Mouse (Mus musculus) G1E-ER4 (cell line): ENCODE measurements around the gene Tomm20l. TPM values are rescaled to one million over a fixed set of nuclear protein-coding genes. Genes with fewer than 3 reads are reported as not detected.

ENCODE experiments used
- GATA1 ChIP-seq: IDR thresholded peaks from one replicate; pipeline ENCODE4 v1.8.0; 2012; ENCODE audit warnings: low read length, inconsistent platforms
- polyA plus RNA-seq: library from polyadenylated mRNA; stranded (reverse); fragments of >175 nt; gene quantifications from 2 replicates; pipeline ENCODE4 v1.2.3, GENCODE M21; 2012

Gene Tomm20l
- polyA plus RNA-seq: not detected in 2 replicates

DNA sequence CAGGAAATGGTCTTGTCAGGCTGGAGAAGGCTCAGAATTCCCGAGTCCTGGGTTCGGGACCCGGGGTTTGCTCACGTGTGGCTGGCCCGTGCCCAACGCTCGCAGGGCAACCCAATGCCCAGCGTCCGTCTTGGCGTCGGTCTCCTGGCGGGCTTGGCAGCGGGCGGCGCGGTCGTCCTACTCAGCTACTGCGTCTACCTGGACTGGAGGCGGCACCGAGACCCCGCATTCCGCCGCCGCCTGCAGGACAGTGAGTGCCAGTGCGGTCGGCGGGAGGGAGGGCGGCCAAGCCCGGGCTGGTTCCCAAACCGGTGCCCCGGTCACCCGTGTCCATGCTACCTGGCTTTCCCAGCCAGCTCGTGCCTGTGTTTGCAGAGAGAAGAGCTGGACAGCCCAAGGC lies at the start of gene Tomm20l:
TSS of gene Tomm20l (plus strand) at position 98 of the 400 bp plus-strand sequence.
- TF ChIP-seq GATA1: no peak

DNA sequence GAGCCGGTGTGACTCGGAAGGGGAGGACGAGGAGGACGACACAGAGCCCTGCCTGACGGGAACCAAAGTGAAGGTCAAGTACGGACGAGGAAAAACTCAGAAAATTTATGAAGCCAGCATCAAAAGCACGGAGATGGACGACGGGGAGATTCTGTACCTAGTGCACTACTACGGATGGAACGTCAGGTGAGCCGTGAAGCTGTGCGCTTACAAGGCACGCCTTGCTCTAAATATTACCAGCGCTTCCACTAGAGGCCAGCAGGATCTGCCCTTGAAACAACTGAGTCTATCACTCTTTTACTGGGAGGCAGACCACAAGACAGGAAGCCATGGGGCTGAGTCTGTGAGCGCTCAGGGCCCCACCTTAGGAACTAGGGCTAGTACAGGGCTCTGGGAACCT lies 41.4 kb upstream of the Tomm20l start:
- TF ChIP-seq GATA1: no peak

DNA sequence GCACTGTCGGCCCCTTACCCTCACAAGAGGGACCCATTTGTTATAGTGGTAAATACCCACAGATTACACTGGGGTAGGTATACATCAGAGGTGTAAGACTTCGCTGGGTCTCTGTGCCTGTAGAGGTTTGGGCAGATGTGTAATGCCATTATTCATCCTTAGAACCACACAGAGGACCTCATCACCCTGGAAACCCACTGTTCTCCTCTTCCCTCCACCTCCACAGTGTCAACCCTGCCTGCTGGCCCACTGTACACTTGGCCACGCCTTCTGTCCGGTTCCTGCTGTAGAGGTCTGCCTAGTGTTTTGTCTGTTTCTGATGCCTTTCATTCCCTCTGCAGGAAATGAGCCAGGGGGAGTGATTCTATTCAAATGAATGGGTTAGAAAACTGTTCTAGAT lies 39.2 kb upstream of the Tomm20l start:
- no peak for TF ChIP-seq GATA1

DNA sequence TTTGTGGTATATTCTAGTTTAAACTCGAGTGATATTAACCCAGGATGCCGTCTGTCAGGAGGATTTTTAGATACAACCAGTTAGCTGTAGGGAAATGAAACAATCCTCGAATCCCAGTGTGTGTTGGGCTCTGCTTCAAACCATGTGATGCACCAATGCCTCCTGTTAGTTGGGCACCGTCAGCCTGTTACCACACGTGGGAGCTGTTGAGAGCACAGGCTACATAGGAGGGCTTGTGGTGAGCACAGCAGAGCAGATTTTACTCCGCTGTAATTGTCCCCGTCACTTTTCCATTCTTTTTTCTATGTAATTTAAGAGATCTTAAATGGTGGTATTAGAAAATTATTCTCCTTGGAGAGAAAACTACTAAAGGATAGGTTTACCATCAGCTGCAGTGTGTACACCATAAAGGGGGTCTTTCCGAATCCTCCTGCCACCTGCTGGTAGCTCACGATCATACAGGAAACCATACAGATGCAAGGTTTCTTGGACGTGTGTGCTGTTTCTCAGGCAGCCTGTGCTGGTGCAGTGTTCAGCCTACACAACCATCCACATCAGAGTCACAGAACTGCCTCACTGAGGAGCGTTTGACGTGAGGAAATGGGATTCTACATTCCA lies 38.0 kb upstream of the Tomm20l start:
- no peak for TF ChIP-seq GATA1

DNA sequence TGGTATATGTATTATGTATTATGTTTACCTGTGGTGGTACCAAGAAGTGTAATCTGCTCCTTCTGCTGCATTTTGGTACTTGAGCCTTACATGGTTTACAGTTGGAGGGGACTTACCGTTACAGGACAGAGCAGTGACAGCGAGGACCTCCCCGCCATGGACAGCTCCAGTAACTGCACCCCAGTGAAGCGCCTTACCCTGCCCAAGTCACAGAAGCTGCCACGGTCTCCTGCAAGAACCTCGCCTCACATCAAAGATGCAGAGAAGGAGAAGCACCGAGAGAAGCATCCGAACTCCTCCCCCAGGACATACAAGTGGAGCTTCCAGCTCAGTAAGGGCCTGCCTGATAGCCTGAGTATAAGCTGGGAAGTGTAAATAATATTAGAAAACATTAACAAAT lies 24.9 kb upstream of the Tomm20l start:
- no peak for TF ChIP-seq GATA1

DNA sequence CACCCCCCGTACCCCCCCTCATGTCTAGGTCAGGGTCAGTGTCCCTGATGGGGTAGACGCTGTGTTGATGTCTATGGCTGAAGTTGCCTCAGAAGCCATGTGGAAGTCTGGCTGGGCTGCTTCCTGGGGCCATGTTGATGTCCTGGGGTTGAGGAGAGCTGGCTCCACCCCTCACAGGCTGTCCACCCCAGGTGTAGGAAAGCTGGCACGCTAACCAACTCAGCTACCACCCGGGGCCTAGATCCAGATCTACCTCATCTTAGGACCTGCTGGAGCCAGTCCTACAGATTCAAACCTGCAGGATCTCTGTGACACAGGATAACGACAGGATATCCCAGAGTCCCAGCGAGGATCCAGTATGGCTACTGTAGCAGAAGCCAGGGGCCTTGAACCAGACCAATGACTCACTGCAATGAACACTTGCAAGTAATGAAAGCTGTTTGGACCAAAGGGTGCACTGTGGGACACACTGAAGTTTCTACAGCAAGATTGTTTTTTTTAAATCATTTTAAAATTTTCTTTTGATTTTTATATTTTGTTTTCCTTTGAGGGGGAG lies 3.9 kb upstream of the Tomm20l start:
- TF ChIP-seq GATA1: no peak

DNA sequence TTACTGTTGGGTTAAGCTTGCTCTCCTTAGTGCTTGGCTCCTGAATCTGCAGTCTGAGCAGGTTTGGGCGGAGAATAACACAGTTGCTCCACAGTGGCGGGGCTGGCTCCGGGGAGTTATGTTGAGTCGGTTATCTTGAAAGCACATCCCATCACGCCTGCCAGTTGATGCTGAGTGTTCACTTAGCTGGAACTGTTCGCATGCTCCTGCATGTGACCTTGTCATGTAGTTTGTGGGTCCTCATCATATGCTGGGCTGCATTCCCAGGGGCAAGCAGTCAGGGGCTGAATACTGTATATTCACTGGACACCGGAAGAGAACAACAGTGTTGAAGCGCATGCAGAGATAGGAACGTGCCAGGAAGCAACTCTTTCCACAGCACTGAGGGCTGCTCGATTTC lies 1.8 kb downstream of the Tomm20l start:
- no peak for TF ChIP-seq GATA1

DNA sequence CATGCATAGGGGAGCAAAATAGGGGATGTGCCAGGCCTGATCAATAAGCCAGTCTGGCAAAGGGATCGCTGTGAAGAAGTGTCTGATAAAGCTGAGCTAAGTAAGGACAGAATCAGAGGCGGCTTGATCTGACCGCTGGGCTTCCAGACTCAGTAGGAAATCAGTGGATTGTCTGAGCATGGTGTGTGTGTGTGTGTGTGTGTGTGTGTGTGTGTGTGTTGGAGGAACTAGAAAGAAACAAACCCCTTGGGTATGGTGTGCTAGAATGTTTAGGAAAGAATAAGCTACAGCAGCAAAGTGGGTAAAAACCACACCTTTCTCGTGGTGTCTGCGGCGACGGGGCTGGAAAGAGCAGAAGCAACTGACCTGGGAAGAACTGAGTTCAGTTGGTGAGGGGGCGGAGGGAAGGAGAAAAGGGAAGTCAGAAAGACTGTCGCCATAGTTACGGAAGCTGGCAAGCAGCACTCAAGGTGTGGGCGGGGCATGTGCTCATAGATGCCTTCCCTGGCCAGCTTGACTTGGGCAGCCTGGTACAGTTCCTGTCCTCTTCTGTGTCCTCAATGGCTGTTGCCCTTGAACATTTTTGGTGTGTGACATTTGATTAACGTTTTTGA lies 2.6 kb downstream of the Tomm20l start:
- TF ChIP-seq GATA1: no peak

DNA sequence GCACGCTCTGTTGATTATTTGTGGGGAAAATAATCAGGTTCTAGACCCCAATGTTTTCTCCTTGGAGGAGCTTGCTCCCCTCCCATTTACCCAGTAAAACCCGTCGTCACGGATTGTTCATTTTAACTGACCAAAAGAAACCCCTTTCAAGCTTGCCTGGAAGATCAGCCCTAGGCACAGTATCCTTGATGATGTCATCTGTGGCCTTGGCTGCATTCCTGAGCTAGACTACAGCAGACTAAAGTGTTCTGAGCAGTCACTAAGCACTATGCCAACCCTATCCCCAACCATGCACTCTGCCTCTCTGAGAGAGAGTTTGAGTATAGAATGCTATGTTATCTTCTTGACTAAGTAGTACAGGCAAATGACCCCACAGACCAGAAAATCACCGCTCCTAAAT lies 5.2 kb downstream of the Tomm20l start:
- no peak for TF ChIP-seq GATA1

DNA sequence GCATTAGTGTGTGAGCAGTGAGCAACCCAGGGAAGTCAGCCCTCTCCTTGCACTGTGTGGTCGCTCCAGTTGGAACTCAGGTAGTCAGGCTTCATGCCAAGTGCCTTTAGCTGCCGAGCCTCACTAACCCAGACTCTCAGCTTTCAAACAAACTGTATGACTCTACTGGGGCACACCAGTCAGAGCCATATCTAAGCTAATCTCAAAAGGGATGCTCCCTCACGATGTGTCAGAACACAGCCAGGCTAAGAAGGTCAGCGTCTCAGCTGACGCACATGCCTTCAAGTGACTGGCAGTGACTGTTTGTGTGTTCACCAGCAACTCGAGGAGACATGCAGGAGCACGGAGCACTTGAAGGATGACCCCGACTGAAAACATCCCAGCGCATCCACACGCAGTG lies 11.5 kb downstream of the Tomm20l start:
- no peak for TF ChIP-seq GATA1

DNA sequence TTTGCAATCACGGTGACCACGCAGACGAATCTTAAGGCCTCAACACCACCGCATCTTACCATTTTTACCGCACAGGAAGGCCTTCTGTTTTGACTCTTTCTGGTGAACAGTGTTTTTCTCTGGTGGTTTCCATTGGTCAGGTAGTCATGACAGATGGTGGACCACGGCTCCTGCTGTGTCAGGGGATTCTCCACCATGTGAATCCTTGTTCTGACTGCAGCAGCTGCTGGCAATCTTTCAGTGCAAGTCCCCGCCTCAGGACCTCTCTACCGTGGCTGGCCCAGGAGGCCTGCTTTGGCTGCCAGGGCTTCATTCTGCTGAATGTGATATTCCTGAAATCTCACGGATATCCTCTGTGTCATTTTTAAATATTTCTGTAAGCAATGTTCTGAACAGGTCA lies 12.1 kb downstream of the Tomm20l start:
- no peak for TF ChIP-seq GATA1

DNA sequence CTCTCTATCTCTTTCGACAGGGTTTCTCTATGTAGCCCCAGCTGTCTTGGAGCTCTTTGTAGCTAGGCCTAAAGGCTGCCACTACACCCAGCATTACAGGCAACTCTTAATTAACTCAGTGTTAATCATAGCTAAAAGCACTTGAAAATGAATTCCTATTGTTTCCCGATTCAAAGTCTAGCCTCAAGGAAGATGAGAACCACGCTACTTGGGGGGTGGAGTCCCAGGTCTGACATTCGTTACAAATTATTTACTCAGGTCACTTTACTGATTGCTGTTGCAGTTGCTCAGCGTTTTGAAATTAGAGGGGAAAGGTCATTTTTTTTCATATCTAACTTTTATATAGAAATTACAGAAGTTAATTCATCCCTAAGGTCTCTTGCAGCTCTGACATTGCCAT lies 24.4 kb downstream of the Tomm20l start:
- no peak for TF ChIP-seq GATA1

DNA sequence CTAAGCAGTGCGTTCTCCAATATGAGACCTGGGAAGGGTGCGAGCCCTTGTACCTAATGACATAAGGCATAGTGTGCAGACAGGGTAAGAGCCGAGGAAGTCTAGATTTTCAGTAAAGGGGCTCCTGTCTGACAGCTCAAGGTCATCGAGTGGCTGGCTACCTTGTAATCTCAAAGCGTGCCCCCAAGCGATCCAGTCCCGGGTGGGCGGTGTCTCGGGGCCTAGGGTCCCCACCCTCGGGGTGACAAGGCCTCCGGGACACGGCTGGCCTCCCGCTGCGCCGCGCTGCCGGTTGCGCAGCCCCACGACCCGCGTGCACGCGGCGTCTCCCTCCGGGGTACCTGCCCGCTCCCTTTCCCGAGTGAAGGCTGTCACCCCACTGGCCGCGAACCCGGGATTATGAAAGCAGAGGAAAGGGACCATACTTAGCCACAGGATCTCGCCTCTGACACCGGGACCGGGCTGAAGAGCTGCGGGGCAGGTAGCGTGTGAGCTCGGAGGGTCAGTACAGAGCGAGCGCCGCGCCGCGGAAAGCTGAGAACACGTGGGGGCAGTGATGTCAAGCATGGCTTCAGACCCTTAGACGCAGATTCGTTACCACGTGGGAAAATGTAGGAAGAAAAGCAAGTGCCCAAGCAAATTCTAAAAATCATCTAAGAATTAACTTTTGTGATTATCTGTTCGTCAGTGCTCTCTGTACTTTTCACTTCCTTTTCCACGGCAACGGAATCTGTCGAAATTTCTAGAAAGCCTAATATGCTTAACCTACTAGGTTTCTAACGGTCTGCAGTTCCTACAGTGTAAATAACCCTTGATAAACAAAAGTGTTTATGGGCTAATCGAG lies 25.1 kb downstream of the Tomm20l start, which contains the start of the genes Timm9 and 2700049A03Rik:
TSS of gene Timm9 (minus strand) at position 555 of the 844 bp plus-strand sequence.
TSS of gene 2700049A03Rik (plus strand) at position 719 of the 844 bp plus-strand sequence.
- TF ChIP-seq GATA1: no peak

DNA sequence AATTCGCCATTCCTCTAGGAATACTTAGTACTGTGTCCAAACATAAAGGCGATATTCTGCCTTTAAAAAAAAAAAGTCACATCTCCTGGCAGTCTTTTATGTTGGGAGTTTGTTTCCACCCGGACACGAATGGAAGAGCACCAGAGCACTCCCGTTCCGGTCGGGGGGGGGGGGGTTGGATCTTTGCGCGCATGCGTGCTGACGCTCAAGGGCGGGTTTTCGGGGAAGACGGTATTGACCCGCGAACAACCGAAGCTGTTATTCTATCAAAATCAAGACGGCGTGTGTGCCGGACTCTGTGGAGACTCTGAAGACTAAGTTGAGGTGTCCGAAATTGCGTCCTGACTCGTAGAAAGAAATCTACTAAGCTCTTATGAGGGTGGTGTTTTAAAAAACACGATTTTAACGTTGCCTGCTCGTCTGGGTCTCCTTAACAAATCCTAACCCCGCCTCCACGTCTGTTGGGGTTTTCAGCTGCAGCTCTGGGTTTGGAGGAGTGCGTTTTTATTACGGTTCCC lies 25.8 kb downstream of the Tomm20l start:
- no peak for TF ChIP-seq GATA1

DNA sequence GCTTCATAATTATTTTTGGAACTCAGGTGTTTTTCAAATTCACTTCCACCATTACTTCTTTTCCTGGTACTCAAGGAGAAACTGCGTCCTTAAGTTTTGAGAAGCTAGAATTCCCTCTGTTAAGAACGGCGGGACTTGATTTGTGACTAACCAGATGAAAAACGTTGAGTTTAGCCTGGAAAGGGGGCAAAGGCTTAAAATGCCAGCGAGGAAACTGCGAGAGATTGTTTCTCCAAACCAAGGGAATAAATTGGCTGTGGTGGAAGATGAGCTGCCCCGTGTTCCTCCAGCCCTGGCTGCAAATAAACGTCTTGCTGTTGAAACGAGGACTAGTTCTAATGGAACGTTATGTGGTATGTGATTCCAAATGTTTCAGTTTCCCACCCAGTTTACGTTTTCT lies 26.5 kb downstream of the Tomm20l start:
- TF ChIP-seq GATA1: no peak
